11 mouse cellular contexts compared by ENCODE assay signal in the genomic region with DNA sequence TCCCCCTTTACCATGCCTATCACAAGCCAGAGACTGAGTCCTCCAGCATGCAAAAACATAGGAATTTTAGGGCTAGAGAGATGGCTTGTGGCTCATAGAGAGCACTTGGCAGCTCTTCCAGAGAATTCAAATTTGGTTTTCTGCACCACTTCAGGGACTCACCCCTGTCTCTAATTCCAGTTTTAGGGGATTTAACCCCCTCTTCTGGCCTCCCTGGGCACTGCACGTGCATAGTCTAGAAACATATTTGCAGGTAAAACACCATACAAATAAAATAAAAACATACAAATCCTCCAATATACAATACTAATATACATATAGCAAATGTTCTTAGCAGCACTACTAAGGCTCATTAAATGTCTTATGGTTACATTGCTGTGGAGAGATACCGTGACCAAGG. TPM values are rescaled to one million over a fixed set of nuclear protein-coding genes. Genes with fewer than 3 reads are reported as not detected.
DNase-seq lines count a peak whose midpoint lies in the region; ATAC-seq and TF ChIP-seq lines count a peak whose summit lies in the region.
"Had no signal": no experiment of that assay in that cellular context is flagged by ENCODE, and none has a peak within 500 bp of the region (broad histone marks: within the 10 kb centered on the region; RNA-seq: fewer than 3 reads in every experiment).

No protein-coding gene starts in this region.

- TF ChIP-seq CTCF in gastrocnemius, adult 2 months (IDR thresholded peaks at IDR 0.05), result no peak

- no peak overlapping the region for H3K4me3 ChIP-seq in gastrocnemius, adult 2 months
- H3K4me3 ChIP-seq: myocyte had no signal

- no peak overlapping the region for H3K27ac ChIP-seq in gastrocnemius, adult 2 months

- intact Hi-C loops in left cerebral cortex, postnatal 4 days (cut with DNase I), result no loop called here
- intact Hi-C loops in left cerebral cortex, postnatal 36 days (cut with DNase I), result no loop called here
- intact Hi-C loops in gastrocnemius, adult 2 months (cut with DNase I), result no loop called here

- DNase-seq in cerebellum, adult 9-11 months, result peak; percentile 25
- peak; percentile 50 for DNase-seq in left cerebral cortex, postnatal 4 days
- no peak for DNase-seq in left cerebral cortex, postnatal 36 days (ENCODE audit: low spot score in 2 of 2)
- peak; percentile 16 to 38 for DNase-seq in B cell, adult 2 months
- DNase-seq in NIH3T3 (ENCODE audit: low read depth), result peak; percentile 20
- DNase-seq in gastrocnemius, adult 2 months, result no peak
- DNase-seq in ovary, adult 18-20 months (ENCODE audit: low spot score), result no peak
- DNase-seq: heart, postnatal 36 days; spleen, adult 18-20 months had no signal

- no peak for ATAC-seq in cerebellum, adult (ENCODE audit: insufficient number of reproducible peaks, low FRiP score, low TSS enrichment)

RNA-seq across cellular contexts. Expression of gene Srgap3, which starts 4.2 kb away (rescaled TPM):
- 100 to 1,000 TPM; 276 to 282 TPM for total RNA-seq in left cerebral cortex, postnatal 4 days (2021)
- 100 to 1,000 TPM; 191 to 230 TPM for total RNA-seq in left cerebral cortex, postnatal 36 days (2021)
- 1 to 10 TPM in 1 of 2 experiments, under 1 TPM in 1; 0.51 to 2.0 TPM for total RNA-seq in gastrocnemius, adult 2 months (2021)

Comparison
In these comparisons a context has a peak if more than half of its experiments do, and no peak if none do; other contexts are left out.
1. DNase-seq: peak in cerebellum, adult 9-11 months (single experiment), left cerebral cortex, postnatal 4 days (single experiment), B cell, adult 2 months (2 of 2) and NIH3T3 (single experiment); none in left cerebral cortex, postnatal 36 days (0 of 2), gastrocnemius, adult 2 months (single experiment) and ovary, adult 18-20 months (single experiment).
2. RNA of gene Srgap3, which starts 4.2 kb away (total RNA-seq): 276 to 282 TPM in left cerebral cortex, postnatal 4 days and 191 to 230 TPM in left cerebral cortex, postnatal 36 days; 0.51 to 2.0 TPM in gastrocnemius, adult 2 months; every median in the first group is over 10 times any median in the second.